Mouse (Mus musculus) adrenal gland (tissue): ENCODE data around the gene Dusp12.

Experiments
- intact Hi-C: fragments of 180-260 bp; cut with DNase I; formaldehyde crosslinking; loops from one replicate; pipeline ENCODE4 v1.15.1; 2025
- long read RNA-seq, 2 experiments: library from polyadenylated mRNA; unstranded; transcript quantifications; one replicate each; pipeline ENCODE4 v2.0.0; 2020; ENCODE audit warnings: borderline replicate concordance in 1 of 2; ENCODE audit not compliant: insufficient replicate concordance in 1 of 2

Dusp12 gene
- long read RNA-seq, experiment 1, transcript Dusp12-201 (6 exons, 1,374 nt) = major isoform, 12 of 24 reads
- long read RNA-seq, experiment 1, transcript Dusp12-204 (6 exons, 911 nt) = minor isoform, 5 of 24 reads
- long read RNA-seq, experiment 1, partial matches to known transcripts = 1 of 24 reads
- long read RNA-seq, experiment 1, other reads (novel, unspliced or antisense) = 5 of 24 reads
- long read RNA-seq, experiment 2, transcript Dusp12-201 (6 exons, 1,374 nt) = major isoform, 15 of 44 reads
- long read RNA-seq, experiment 2, transcript Dusp12-204 (6 exons, 911 nt) = minor isoform, 12 of 44 reads
- long read RNA-seq, experiment 2, partial matches to known transcripts = 0 of 44 reads
- long read RNA-seq, experiment 2, other reads (novel, unspliced or antisense) = 15 of 44 reads

DNA sequence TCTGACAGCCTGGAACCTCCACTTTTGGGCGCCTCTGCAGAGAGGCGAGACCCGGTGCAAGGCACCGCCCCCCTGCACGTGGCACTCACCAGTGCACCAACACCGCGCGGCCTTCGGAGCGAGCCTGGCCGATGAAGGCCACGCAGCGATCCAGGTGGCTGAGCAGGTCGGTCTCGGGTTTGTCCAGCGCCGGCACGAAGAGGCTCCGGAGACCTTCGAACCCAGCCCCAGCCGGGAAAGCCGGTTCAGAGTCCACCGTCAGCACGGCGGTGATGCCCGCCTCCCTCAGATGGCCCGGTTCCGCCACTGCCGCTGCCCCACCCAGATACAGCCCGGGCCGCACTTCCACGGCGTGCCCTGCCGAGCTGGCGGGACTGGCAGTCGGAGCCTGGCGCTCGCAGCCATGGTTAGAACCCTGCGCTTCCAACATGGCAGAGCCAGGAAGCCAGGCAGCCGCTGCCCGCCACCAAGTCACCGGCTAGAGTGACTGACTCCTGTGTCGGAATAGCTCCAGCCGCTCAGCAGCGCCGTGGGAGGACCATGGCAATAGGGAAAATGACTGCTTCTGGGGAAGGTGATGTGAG lies at the start of gene Dusp12, which contains the start of gene Gm26620:
TSS of gene Dusp12 (minus strand) at position 563 of the 584 bp plus-strand sequence.
TSS of gene Gm26620 (plus strand) at position 88 of the 584 bp plus-strand sequence.
- intact Hi-C loops = no loop called here

DNA sequence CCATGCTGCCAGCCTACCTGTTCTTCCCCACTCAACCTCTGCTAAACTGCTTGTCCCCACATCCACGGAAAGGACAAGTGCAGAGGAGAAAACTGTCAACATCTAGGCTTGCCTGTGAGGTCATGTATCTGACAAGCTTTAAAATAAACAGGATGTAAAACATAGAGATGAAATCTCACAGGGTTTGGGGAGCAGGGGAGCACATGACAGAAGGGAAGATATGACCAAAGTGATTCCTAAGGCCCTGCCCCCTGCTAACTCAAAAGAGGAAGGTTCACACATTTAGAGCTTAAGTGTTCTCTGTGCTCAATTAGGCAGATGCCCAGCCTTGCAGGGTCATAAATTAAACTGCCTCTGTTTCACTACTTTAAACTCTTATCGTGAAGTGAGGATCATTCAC lies 49.0 kb upstream of the Dusp12 start:
- intact Hi-C loops = no loop called here

DNA sequence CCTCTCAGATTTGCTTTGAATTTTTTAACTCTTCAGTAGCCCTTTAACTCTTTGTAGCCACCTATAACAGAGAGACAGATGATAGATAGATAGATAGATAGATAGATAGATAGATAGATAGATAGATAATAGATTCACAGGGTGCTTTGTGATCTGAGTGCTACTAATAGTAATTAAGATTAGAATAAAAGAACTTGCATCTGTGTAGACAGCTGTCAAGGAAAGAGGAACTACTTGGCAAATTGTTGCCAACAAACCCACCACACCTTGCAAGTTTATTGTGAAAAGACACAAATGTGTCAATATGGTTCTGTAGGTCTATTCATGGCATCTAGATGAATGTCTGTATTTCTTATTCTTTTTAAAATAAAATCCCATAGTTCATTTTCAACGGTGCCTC lies 48.6 kb upstream of the Dusp12 start:
- intact Hi-C loops = no loop called here

DNA sequence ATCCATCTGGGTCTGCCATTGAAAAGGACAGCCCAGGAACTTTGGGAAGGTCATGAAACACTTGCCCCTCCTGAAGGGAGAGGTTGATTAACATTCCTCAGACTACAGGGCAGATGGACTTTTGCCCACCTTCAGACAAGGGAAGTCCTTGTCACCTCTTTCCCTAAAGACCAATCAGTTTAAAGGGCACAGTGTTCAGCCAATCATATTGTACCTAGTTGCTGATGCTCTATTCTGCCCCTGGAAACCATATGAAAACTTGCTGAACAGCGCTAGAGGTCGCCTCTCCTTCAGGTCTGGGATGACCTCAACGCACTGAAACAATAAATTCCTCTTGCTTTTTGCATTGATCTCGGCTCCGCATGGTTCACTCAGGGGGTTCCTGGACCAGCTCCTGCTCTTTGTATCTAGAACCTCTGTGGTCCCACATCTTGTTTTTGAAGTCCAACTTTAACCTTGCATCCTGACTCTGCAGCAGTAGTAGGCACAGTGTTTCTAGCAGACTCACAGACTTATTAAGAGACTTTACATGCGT lies 48.1 kb upstream of the Dusp12 start:
- intact Hi-C loops = no loop called here

DNA sequence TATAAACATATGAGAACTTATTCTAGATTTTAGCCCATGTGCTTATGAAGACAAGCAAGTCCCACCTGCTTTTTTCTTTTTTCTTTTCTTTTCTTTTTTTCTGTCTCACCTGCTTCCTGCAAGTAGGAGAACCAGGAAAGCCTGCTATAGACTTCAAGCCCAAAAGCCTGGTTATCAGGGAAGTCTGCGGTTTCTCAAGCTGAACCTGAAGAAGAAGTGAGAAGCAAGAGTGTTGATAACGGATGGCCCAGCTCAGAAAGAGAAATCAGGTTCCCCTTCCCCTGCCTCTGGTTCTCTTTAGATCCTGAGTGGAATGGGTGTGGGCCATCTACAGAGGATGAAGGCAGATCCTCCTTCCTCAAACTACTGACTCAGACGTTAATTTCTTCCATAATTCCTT lies 46.7 kb upstream of the Dusp12 start:
- intact Hi-C loops = no loop called here

DNA sequence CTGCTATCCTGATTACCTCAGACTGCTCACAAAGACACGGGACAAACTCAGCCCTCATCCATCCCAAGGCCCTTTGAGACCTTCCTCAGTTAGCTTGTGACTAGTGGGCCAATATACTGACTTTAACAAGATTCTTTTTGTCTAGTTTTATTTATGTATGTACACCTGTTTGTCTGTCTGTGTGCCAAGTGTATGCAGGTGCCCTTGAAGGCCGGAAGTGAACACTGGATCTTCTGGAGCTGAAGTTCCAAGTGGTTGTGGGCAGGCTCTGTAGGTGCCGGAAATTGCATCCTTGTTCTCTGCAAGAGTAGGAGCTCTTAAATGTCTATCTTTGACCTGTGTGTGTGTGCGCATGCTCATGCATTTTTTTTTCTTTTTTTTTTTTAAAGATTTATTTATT lies 43.9 kb upstream of the Dusp12 start:
- intact Hi-C loops = no loop called here

DNA sequence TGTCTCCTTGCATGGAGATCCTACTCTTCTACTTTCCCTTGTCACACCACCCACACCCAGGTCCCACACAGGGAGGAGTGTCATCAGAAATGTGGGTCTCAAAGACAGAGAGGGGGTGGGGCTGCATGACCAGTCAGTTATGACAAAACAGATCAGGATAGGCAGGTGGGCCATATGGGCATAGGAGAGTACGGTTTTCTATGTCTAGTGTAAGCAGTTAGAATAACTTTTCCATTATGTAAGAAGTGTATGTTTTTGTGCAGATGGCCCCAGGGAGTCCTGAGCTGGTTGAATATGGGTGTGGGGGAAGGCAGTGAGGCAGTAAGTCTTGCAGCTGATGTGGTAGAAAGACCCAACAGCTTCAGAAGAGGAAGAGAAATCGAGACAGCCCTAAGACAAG lies 43.1 kb upstream of the Dusp12 start:
- intact Hi-C loops = no loop called here

DNA sequence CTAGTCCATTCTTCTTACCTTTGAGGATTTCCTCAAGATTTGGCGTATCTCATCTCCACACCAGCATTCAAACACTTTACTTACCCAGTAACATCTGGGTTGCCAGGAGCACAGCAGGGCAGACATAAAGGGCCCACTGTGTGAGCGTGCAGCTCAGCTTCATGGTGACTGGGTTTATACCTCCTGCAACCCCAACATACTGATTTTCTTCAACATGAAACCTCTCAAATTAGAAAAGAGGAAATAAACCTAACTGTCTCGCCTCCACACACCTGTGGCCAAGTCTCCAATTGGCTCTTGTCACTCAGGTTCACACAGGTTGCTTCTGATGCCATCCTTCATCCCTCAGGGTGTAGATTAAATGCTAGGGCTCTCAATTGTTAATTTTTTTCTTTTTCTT lies 42.0 kb upstream of the Dusp12 start, which contains the start of gene Fcrla:
TSS of gene Fcrla (minus strand) at position 206 of the 400 bp plus-strand sequence.
- intact Hi-C loops = no loop called here

DNA sequence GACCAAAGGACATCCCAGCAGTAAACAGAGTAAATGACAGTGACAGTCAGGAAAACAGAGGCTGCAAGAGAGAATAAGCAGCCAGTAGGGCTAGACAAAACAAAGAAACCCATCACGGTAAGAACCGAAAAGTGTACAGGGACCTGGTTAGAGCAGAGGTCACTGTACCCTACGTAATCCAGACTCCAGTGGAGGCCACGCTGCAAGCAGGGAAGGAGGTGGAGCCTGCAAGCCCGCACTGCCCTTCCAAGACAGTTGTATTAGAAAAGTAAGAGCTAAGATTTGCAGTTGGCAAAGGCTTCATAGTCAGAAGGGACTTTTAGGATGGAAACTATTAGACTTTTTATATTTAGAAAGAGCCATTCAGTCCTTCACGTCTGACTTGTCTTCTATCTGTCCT lies 41.6 kb upstream of the Dusp12 start:
- intact Hi-C loops = no loop called here

DNA sequence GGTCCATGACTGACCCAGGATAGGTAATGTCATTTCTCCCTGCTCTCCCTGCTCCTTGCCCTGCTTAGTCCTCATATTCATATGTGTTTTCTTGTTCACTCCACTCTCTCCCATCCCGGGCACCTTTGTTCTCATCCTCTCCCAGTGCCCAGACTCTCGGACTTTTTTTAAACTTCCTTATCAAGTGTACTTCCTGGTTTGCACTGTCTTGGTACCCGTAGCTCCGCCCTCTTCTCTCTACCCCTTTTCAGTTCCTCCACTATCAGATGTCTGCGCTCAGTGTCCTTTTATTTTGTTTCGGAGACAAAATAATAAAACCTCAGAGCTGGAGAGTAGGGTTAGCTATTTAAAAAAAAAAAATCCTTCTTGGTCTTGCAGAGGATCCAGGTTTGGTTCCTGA lies 39.1 kb upstream of the Dusp12 start:
- intact Hi-C loops = no loop called here

DNA sequence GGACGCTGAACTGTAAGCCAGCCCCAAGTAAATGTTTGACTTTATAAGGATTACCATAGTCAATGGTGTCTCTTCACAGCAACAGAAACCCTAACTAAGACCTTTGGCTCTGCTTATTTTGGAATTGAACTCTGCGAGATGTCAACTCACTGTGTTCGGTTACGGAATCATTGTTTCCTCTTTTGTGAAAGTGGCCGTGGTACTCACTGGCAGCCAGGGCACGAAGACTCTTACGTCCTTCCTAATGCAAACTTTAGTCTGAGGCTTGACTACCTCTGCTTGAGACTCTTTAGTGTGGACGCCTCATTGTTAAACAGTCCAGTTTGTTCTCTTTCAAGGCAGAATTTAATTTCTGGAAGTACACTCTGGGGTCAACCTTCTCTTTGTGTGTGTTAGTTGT lies 34.0 kb upstream of the Dusp12 start:
- intact Hi-C loops = no loop called here

DNA sequence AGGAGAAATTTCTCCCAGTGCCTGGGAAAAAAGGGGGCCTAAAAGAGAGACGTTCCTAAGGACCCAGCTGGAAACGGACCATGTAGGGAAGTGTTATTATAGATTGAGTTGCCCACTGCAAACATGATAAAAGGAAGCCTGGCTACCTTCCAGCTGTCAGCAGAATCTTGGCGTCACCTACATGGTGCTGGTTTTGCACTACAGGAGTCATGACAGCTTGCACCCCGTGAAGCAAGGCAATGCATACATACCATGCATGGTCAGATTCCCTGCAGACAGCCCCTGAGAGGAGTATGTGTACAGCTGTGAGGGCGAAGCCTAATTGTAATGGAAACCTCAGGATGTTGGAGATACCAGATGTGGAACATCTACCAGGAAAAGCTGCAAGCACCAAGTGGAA lies 30.3 kb upstream of the Dusp12 start:
- intact Hi-C loops = no loop called here

DNA sequence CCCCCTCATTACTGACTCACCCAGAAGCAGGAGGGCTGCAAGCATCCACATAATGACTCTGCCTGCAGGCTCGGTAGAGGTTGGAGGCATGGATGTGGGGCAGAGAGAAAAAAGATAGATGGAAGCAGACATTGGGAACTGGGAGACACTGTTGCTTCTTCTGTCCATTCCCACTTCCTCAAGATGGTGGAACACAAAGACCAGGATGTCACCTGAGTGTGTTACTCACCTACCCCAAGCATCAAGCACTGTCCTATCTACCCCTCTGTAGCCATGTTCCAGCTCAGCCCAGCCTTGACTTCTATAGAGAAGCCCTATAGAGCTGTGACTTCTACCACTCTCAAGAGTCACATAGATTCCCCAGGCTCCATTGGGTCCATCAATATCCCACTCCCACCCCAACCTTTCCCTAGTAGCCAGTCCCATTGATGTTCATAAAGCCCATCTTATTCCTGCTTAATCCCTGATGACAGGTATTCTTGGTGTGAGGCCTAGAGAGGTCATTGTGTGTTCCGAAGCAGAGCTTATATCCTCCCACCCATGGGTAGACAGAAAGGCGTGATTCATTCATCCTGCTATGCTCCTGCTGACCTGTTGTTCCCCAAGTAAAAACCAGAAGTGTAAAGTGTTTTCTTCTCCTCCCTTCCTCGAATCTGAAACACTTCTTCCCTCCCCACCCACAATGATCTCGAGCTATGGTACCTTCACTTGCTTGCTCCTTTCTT lies 27.7 kb upstream of the Dusp12 start, which contains the start of gene Fcrlb:
TSS of gene Fcrlb (minus strand) at position 51 of the 725 bp plus-strand sequence.
- intact Hi-C loops = no loop called here

DNA sequence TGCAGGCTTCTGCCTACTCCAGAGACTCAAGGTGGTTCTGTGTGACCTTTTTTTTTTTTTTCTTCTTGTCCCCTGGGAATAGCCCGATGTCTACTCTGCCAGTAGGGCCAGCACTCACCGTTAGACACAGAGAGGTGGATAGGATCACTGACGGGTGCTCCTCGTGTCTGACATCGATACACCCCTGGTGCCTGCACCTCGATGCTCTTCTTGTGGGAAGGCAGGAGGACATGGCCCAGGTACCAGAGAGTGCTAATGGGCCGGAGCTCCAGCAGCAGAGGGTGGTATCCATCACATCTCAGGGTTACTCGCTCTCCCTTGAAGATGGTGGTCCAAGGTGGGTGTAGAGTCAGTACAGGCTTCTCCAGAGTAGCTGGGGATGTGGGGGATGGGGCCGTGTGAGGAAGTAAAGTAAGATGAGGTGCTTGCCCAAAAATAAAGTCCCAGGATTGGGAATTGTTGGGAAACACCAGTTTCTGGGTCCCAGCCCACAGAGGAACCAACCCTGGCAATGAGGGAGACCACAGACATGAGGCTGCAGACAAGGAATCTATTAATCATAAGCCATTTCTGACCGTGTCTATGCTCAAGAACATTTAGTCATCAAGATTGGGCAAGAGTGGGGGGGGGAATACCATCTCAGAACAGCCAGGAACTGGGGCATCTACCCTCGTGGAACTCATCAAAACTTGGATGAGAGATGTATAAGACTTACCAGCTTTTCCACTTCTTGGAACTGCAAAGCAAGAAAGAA lies 26.7 kb upstream of the Dusp12 start:
- intact Hi-C loops = no loop called here

DNA sequence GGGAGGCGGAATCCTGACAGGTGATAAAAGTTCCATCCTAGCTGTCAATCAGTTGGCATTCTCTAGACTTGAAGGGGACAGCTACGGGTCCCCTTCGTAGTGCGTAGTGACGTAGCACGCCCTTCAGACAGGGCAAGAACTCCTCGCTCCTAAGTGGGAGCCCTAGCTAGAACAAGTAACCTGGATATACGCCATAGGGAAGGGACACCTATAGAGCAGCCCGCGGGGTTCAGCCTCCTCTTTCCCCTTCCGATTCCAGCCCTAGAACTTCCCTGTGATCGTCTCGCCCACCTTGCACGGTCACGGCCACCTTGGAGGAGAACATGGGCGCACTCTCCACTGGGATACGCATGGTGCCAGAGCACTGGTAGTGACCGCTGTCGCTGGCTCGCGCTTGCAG lies 23.0 kb upstream of the Dusp12 start:
- intact Hi-C loops = loop anchor here (10.0 kb wide), 1 partner anchor 186 kb away; no protein-coding TSS in a partner anchor

DNA sequence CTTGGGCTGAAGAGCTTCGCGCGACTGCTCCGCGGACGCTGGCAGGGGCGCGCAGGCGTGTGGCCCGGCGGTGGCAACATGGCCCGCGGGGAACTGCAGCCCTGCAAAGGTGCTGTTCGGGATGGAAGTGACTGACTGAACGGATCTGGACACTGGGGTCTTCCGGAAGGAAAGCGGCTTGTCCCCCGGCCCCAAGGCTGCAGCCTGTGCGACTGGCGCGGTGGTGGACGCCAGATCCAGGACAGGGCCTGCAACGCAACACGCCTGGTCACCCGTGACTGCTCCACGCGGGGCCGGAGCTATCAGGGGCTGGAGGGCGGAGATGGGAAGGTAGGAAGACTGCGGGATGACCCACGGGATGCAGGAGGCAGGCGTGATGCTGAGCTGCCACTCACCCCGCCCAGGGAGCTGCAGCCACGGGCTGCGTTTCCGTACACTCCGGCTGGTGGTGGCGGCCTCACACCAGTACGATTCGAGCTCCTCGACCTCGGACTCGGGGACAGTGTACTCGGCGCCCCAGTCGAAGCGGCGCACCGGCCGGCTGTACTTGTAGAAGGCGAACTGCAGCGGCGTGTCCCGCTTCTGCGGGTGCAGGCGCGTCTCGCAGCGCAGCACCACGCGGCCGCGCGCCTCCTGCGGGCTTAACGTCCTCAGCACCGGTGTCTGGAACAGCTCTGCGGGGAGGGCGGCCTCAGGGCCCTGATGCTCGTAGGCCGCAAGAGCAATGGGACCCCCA lies 22.3 kb upstream of the Dusp12 start:
- intact Hi-C loops = loop anchor here (10.0 kb wide), 1 partner anchor 187 kb away; no protein-coding TSS in a partner anchor

DNA sequence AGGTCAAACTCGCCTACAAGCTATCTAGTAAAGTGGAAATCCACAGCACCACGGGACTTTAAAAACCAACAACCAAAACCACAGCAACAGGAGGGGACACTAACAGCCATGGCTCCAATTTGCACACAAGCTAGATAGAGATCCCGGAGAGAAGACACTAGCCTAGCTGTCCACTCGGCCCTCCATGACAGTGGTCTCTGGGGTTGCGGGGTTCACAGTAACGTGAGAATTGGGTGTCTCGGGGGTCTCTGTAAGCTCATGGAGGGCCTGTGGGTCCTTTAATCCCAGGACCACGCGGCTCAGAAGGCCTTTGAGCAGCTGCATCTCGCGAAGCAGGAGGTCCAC lies 21.7 kb upstream of the Dusp12 start:
- intact Hi-C loops = loop anchor here (10.0 kb wide), 1 partner anchor 188 kb away; no protein-coding TSS in a partner anchor

DNA sequence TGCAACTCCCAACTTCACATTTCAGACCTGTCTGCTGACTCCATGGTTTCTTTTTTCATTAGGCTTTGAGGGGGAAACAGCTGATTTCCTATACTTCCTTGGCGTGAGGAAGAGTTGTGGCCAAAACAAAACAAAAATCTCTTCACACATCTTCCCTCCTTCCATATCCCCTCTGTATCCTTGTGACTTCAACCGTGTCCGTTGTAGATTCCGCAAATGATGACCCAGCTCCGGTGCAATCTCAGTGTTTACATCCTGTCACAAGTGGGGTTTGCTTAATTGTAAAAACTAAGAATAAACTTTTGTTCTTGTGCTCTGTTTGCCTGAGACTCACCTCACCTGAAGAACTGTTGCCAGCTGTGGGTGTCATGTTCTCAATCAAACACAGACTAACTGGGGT lies 18.1 kb upstream of the Dusp12 start:
- intact Hi-C loops = loop anchor here (10.0 kb wide), 1 partner anchor 191 kb away; no protein-coding TSS in a partner anchor

DNA sequence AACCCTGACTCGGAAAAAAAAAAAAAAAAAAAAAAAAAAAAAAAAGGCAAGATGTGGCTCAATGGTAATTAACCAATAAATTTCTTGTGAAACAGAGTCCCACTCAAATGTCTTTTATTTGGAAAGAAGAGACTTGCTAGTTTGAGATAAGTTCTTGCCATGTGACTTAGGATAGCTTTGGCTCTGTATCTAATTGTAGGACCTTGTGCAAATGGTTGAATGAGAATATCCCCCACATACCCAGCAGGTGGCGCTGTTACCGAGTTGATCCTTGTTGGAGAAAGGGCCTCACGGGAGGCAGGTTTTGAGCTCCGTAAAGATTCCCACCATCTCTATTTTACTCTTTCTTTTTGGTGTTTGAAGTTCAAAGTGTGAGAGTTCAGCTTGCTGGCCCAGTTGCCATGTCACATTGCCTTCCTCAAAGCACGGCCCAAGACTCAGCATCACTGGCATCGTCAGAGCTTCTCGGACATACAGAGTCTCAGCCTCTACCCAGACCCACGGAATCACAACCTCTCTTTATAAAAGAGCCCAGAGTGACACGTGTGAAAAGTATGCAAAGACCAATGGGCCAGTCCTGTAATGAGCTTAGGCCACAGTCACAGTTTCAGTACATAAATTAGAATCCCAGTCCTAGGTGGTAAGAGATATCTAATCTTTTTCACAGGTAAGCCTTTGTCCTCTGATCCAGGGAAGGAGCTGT lies 16.3 kb upstream of the Dusp12 start:
- intact Hi-C loops = loop anchor here (10.0 kb wide), 1 partner anchor 193 kb away; no protein-coding TSS in a partner anchor
